Mouse (Mus musculus) kidney, adult 2 months (tissue): Measurements from ENCODE around the gene Ankfn1.

Source experiments
- CTCF ChIP-seq: fragments of 200-500 bp; conservative IDR thresholded peaks from 2 replicates; pipeline ENCODE4 v1.5.1; 2011; ENCODE audit warnings: low read depth, mild to moderate bottlenecking, control low read depth, low read length, moderate library complexity, mixed read lengths; ENCODE audit not compliant: insufficient read depth, insufficient read length
- POLR2A ChIP-seq: fragments of 200-500 bp; IDR thresholded peaks from one replicate; pipeline ENCODE4 v1.6.1; 2011; ENCODE audit warnings: low read depth, low read length, control low read depth

- no peak for TF ChIP-seq CTCF
- no peak for TF ChIP-seq POLR2A
These were observed 104.9 kb downstream of the Ankfn1 start for GRCm38 (mm10) chr11:89672510-89673085.
